Mouse (Mus musculus): ENCODE results near the gene Spata7. TPM values are rescaled to one million over a fixed set of nuclear protein-coding genes. Genes with fewer than 3 reads are reported as not detected.

The Spata7 gene
- 1.3 and 1.7 TPM in 2 replicates for polyA plus RNA-seq (2015; fragmentation: Nextera tagmentation; extraction: Ambion mirVana)

DNA sequence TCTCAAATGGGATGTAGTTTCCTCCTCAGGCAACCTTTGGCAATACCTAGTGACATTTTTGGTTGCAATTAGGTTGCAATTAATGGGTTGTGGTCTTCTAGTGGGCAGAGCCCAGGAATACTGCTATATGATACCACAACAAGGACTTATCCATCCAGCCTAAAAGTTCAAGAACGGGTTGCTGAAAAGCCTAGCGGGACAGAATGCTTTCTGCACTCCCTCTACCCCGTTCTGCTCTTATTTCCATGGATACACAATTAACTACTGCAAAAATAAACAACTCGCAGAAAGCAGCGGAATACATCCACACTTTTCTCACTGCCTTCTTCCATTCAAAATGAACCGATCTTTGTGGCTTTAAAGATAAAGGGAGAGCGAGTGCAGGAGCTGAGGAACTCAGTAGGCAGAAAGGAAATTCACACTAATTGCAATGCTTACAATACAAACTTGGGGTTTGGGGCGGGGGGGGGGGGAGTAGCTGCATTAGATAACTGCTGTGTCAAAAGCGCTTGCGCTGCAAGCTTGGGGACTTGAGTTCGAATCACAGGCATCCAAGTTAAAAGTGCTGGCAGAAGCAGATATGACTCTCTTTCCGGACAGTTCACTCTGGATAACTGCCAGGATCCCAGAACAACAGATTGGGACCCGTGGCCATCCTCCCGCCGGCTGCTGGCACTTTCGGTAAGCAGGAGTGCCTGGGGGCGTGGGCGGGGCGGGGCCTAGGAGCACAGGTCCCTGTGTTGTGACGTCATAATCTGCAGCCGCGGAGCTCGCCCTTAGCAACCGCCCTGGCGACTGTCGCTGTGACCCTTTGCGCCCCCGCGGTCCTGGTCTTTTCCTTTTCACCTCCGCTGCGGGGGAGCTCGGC, at the start of gene Spata7:
Spata7 (plus strand) TSS at position 766 of the 868 bp plus-strand sequence.
- Histone ChIP-seq H3K27me3 (ENCODE audit: insufficient read depth, low read length) (no peaks in the 10 kb centered on the region), H3K4me1 (ENCODE audit: insufficient read depth) (peaks cover 4% of the 10 kb centered on the region), H3K9me3 (ENCODE audit: low read length) (no peaks in the 10 kb centered on the region), H3K4me3 (ENCODE audit: low read depth, low read length) (peak within 1 kb of the TSS; percentile 81), H3K27ac (ENCODE audit: low read depth) (no peak within 1 kb of the TSS), H3K36me3 (replicated peaks; ENCODE audit: insufficient read depth, low read length) (no peaks in the 10 kb centered on the region), H3K9ac (replicated peaks) (peak within 1 kb of the TSS; percentile 74), H3K4me2 (ENCODE audit: low read depth, low read length) (peak within 1 kb of the TSS; percentile 89)
- WGBS (ENCODE audit: insufficient replicate concordance) = 3% methylated on average over 32 of the region's 32 CpGs
- TF ChIP-seq CTCF (IDR thresholded peaks at IDR 0.05; ENCODE audit: low read depth) (no peak), EP300 (IDR thresholded peaks at IDR 0.05; ENCODE audit: low read depth) (no peak)
- peak; percentile 90 for DNase-seq
- ATAC-seq = peak; percentile 99

DNA sequence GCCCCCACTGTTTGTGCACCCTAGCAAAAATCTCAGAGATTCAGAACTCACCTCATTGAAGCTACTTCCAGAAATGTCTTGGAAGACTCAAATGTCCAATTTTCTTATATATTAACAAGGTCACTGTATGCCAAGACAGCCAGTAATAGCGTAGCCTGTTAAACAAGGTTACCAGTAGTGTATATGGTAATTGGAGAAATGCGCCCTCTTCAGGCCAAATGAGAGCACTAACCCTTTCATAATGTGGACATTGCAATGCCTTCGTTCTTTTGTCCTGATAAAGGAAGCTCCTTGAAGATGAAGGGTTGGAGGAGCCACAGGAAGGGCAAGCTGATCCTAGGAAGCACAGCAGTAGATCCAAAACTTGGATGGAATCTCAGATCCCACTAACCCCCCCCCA, 42.7 kb upstream of the Spata7 start:
- no peaks in the 10 kb centered on the region for H3K27me3 ChIP-seq (ENCODE audit: insufficient read depth, low read length)
- H3K4me3 ChIP-seq (ENCODE audit: low read depth, low read length) = no peak overlapping the region
- H3K4me2 ChIP-seq (ENCODE audit: low read depth, low read length) = no peak overlapping the region
- H3K9ac ChIP-seq (replicated peaks) = no peak overlapping the region
- TF ChIP-seq CTCF (IDR thresholded peaks at IDR 0.05; ENCODE audit: low read depth) (peak; percentile 60), EP300 (IDR thresholded peaks at IDR 0.05; ENCODE audit: low read depth) (no peak)
- no peaks in the 10 kb centered on the region for H3K9me3 ChIP-seq (ENCODE audit: low read length)
- no peaks in the 10 kb centered on the region for H3K36me3 ChIP-seq (replicated peaks; ENCODE audit: insufficient read depth, low read length)
- H3K27ac ChIP-seq (ENCODE audit: low read depth) = no peak overlapping the region
- DNase-seq (no peak), ATAC-seq (no peak)
- H3K4me1 ChIP-seq (ENCODE audit: insufficient read depth) = no peaks in the 10 kb centered on the region
- 31% methylated on average over 3 of the region's 3 CpGs for WGBS (ENCODE audit: insufficient replicate concordance)

DNA sequence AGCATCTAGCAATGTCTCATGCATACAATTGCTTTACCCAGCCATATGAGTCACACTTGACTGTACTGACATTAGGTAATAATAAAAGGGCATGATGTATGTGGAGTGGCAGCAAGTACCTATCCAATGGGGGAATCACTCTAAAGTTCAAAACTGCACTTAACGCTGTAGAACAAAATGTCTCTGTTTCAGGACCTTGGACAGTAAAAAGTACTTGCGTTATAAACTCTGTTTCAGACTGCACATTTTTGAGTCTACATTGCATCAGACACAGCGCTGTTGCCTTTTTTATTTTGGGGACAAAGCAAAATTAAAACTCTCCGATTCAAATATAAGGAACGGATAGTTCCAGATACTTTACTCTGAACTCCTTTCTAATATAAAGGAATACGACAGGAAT, 39.4 kb upstream of the Spata7 start:
- Histone ChIP-seq H3K4me2 (ENCODE audit: low read depth, low read length) (no peak overlapping the region), H3K9me3 (ENCODE audit: low read length) (no peaks in the 10 kb centered on the region; the same call in 1 of the 2 replicates), H3K27me3 (ENCODE audit: insufficient read depth, low read length) (no peaks in the 10 kb centered on the region), H3K27ac (ENCODE audit: low read depth) (no peak overlapping the region), H3K4me1 (ENCODE audit: insufficient read depth) (no peaks in the 10 kb centered on the region), H3K4me3 (ENCODE audit: low read depth, low read length) (no peak overlapping the region), H3K36me3 (replicated peaks; ENCODE audit: insufficient read depth, low read length) (no peaks in the 10 kb centered on the region), H3K9ac (replicated peaks) (no peak overlapping the region)
- ATAC-seq (no peak), DNase-seq (no peak)
- no peak for TF ChIP-seq EP300 (IDR thresholded peaks at IDR 0.05; ENCODE audit: low read depth)
- no peak for TF ChIP-seq CTCF (IDR thresholded peaks at IDR 0.05; ENCODE audit: low read depth)
- WGBS (ENCODE audit: insufficient replicate concordance) = 64% methylated on average over 6 of the region's 6 CpGs

DNA sequence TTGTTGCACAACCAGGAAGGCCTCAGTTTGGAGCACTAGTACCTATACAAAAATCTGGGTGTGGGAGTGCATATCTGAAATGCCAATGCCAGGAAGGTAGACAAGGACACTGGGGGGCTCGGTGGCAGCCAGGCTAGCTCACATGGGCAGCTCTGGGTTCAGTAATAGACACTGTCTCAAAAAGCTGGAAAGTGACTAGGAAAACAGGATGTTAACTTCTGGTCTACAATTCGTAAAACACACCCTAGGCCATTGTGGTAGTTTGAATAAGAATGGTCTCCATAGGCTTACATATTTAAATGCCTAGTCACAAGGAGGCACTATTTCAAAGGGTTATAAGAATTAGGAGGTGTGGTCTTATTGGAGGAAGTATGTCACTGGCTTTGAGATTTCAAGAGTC, 36.9 kb upstream of the Spata7 start:
- H3K27ac ChIP-seq (ENCODE audit: low read depth) = no peak overlapping the region
- H3K4me2 ChIP-seq (ENCODE audit: low read depth, low read length) = no peak overlapping the region
- no peaks in the 10 kb centered on the region for H3K27me3 ChIP-seq (ENCODE audit: insufficient read depth, low read length)
- DNase-seq = no peak
- 73% methylated on average over 2 of the region's 2 CpGs for WGBS (ENCODE audit: insufficient replicate concordance)
- no peaks in the 10 kb centered on the region for H3K4me1 ChIP-seq (ENCODE audit: insufficient read depth)
- no peaks in the 10 kb centered on the region; the same call in 1 of the 2 replicates for H3K9me3 ChIP-seq (ENCODE audit: low read length)
- H3K4me3 ChIP-seq (ENCODE audit: low read depth, low read length) = no peak overlapping the region
- ATAC-seq = no peak
- H3K9ac ChIP-seq (replicated peaks) = no peak overlapping the region
- H3K36me3 ChIP-seq (replicated peaks; ENCODE audit: insufficient read depth, low read length) = no peaks in the 10 kb centered on the region
- TF ChIP-seq EP300 (IDR thresholded peaks at IDR 0.05; ENCODE audit: low read depth) = no peak
- TF ChIP-seq CTCF (IDR thresholded peaks at IDR 0.05; ENCODE audit: low read depth) = no peak

DNA sequence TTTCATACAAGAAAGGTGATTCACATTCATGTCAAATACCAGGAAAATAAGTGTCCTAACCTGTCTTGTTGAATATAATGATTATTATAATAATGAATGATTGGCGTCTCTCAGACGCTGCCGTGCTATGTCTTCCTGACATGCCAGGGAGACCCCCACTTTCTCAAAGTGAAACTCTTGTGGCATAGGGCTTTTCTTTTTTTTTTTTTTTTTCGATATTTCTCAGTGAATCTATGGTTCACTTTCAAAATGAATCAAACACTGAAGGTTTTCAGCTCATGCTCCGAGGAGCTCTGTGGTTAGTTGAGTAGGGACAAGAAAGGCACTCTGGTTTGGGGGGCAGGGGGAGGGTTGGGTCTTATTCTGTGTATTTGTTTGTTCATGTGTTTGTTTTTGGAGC, 27.1 kb upstream of the Spata7 start:
- H3K9me3 ChIP-seq (ENCODE audit: low read length) = 0 out of 2 replicates have a peak, but pooled peaks cover 2% of the 10 kb centered on the region
- 68% methylated on average over 5 of the region's 5 CpGs for WGBS (ENCODE audit: insufficient replicate concordance)
- ATAC-seq (no peak), DNase-seq (no peak)
- no peaks in the 10 kb centered on the region for H3K36me3 ChIP-seq (replicated peaks; ENCODE audit: insufficient read depth, low read length)
- no peaks in the 10 kb centered on the region for H3K4me1 ChIP-seq (ENCODE audit: insufficient read depth)
- no peaks in the 10 kb centered on the region for H3K27me3 ChIP-seq (ENCODE audit: insufficient read depth, low read length)
- no peak overlapping the region for H3K9ac ChIP-seq (replicated peaks)
- TF ChIP-seq CTCF (IDR thresholded peaks at IDR 0.05; ENCODE audit: low read depth) = no peak
- TF ChIP-seq EP300 (IDR thresholded peaks at IDR 0.05; ENCODE audit: low read depth) = no peak
- no peak overlapping the region for H3K4me3 ChIP-seq (ENCODE audit: low read depth, low read length)
- no peak overlapping the region for H3K27ac ChIP-seq (ENCODE audit: low read depth)
- H3K4me2 ChIP-seq (ENCODE audit: low read depth, low read length) = no peak overlapping the region

DNA sequence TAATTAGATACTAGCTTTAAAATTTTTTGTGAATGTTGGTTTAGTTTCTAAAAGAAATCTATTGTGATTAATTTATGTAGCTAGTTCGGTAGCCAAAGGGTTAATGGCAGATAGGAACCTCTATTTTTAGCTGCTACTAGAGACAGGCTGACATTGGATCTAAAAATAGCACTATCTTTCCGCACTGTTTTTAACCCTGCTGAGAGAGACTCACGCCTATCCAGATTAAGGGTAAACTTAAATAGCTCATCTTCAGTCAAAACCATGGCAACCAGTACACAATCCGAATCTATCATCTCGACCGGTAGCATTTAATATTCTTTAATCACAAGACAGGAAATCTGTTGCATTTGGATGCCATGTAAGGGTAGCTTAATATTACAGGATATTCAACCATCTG, 25.8 kb upstream of the Spata7 start:
- WGBS (ENCODE audit: insufficient replicate concordance) = 14% methylated on average over 6 of the region's 6 CpGs
- no peaks in the 10 kb centered on the region for H3K36me3 ChIP-seq (replicated peaks; ENCODE audit: insufficient read depth, low read length)
- TF ChIP-seq EP300 (IDR thresholded peaks at IDR 0.05; ENCODE audit: low read depth) = no peak
- TF ChIP-seq CTCF (IDR thresholded peaks at IDR 0.05; ENCODE audit: low read depth) = no peak
- H3K4me2 ChIP-seq (ENCODE audit: low read depth, low read length) = no peak overlapping the region
- no peak overlapping the region for H3K9ac ChIP-seq (replicated peaks)
- H3K4me3 ChIP-seq (ENCODE audit: low read depth, low read length) = no peak overlapping the region
- DNase-seq (no peak), ATAC-seq (no peak)
- 0 out of 2 replicates have a peak, but pooled peaks cover 2% of the 10 kb centered on the region for H3K9me3 ChIP-seq (ENCODE audit: low read length)
- no peak overlapping the region for H3K27ac ChIP-seq (ENCODE audit: low read depth)
- H3K27me3 ChIP-seq (ENCODE audit: insufficient read depth, low read length) = no peaks in the 10 kb centered on the region
- no peaks in the 10 kb centered on the region for H3K4me1 ChIP-seq (ENCODE audit: insufficient read depth)
